Mouse (Mus musculus): ENCODE results near the gene Sorl1. TPM values are rescaled to one million over a fixed set of nuclear protein-coding genes. Genes with fewer than 3 reads are reported as not detected.

Sorl1 gene
- polyA plus RNA-seq, 1 experiment = 58.1 TPM

GRCm38 (mm10) chr9:41968673-41969460, 155.2 kb downstream of the Sorl1 start:
- 91% methylated on average over 15 of the region's 15 CpGs for WGBS
- DNase-seq = no peak
- H3K4me3 ChIP-seq (ENCODE audit: insufficient read depth, low read depth, low read length) = no peak overlapping the region
- peaks cover 2% of the 10 kb centered on the region for H3K36me3 ChIP-seq (ENCODE audit: control insufficient read depth, insufficient read depth, low read length)
- no peaks in the 10 kb centered on the region for H3K27me3 ChIP-seq (replicated peaks; ENCODE audit: control insufficient read depth, insufficient read depth, low read length)
- H3K27ac ChIP-seq (ENCODE audit: insufficient read depth, low read depth, low read length) = no peak overlapping the region
- TF ChIP-seq CTCF (conservative IDR thresholded peaks at IDR 0.05; ENCODE audit: insufficient read depth, insufficient read length, low read depth, low read length) (no peak), POLR2A (IDR thresholded peaks at IDR 0.05; ENCODE audit: low read depth, low read length) (no peak)
- H3K4me1 ChIP-seq (ENCODE audit: control insufficient read depth, insufficient read depth, low read length) = no peaks in the 10 kb centered on the region

GRCm38 (mm10) chr9:41961274-41961673, 162.8 kb downstream of the Sorl1 start:
- no peaks in the 10 kb centered on the region for H3K4me1 ChIP-seq (ENCODE audit: control insufficient read depth, insufficient read depth, low read length)
- WGBS = 69% methylated on average over 10 of the region's 10 CpGs
- DNase-seq = no peak
- H3K27ac ChIP-seq (ENCODE audit: insufficient read depth, low read depth, low read length) = no peak overlapping the region
- no peaks in the 10 kb centered on the region for H3K36me3 ChIP-seq (ENCODE audit: control insufficient read depth, insufficient read depth, low read length)
- no peaks in the 10 kb centered on the region for H3K27me3 ChIP-seq (replicated peaks; ENCODE audit: control insufficient read depth, insufficient read depth, low read length)
- no peak for TF ChIP-seq POLR2A (IDR thresholded peaks at IDR 0.05; ENCODE audit: low read depth, low read length)
- TF ChIP-seq CTCF (conservative IDR thresholded peaks at IDR 0.05; ENCODE audit: insufficient read depth, insufficient read length, low read depth, low read length) = no peak
- H3K4me3 ChIP-seq (ENCODE audit: insufficient read depth, low read depth, low read length) = no peak overlapping the region

DNA sequence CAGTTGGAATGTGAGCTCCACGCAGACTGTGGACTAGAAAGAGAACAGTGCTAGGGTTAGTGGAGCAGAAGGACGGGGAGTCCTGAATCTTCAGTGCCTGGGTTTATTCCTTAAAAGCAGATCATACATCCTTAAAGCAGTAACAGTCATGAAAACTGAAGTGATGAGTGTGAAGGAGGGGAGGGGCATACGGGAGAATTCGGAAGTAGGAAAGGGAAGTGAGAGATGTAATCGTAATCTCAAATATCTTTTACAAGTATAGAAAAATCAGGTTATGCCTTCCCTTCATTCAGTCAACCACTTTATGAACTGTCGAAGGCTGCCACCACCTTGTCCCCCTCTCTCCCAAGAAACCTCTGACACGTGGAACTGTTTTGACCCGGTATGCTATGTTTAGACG, 165.8 kb downstream of the Sorl1 start:
- no peaks in the 10 kb centered on the region for H3K4me1 ChIP-seq (ENCODE audit: control insufficient read depth, insufficient read depth, low read length)
- DNase-seq = no peak
- no peak overlapping the region for H3K4me3 ChIP-seq (ENCODE audit: insufficient read depth, low read depth, low read length)
- H3K27ac ChIP-seq (ENCODE audit: insufficient read depth, low read depth, low read length) = no peak overlapping the region
- 88% methylated on average over 9 of the region's 9 CpGs for WGBS
- H3K36me3 ChIP-seq (ENCODE audit: control insufficient read depth, insufficient read depth, low read length) = no peaks in the 10 kb centered on the region
- no peaks in the 10 kb centered on the region for H3K27me3 ChIP-seq (replicated peaks; ENCODE audit: control insufficient read depth, insufficient read depth, low read length)
- TF ChIP-seq CTCF (conservative IDR thresholded peaks at IDR 0.05; ENCODE audit: insufficient read depth, insufficient read length, low read depth, low read length) = no peak
- no peak for TF ChIP-seq POLR2A (IDR thresholded peaks at IDR 0.05; ENCODE audit: low read depth, low read length)

- no peaks in the 10 kb centered on the region for H3K36me3 ChIP-seq (ENCODE audit: control insufficient read depth, insufficient read depth, low read length)
- no peaks in the 10 kb centered on the region for H3K27me3 ChIP-seq (replicated peaks; ENCODE audit: control insufficient read depth, insufficient read depth, low read length)
- DNase-seq = peak; percentile 64
- TF ChIP-seq POLR2A (IDR thresholded peaks at IDR 0.05; ENCODE audit: low read depth, low read length) = no peak
- peak; percentile 47 for TF ChIP-seq CTCF (conservative IDR thresholded peaks at IDR 0.05; ENCODE audit: insufficient read depth, insufficient read length, low read depth, low read length)
- H3K27ac ChIP-seq (ENCODE audit: insufficient read depth, low read depth, low read length) = no peak overlapping the region
- no peak overlapping the region for H3K4me3 ChIP-seq (ENCODE audit: insufficient read depth, low read depth, low read length)
- H3K4me1 ChIP-seq (ENCODE audit: control insufficient read depth, insufficient read depth, low read length) = no peaks in the 10 kb centered on the region
- 12% methylated on average over 8 of the region's 8 CpGs for WGBS
Observed at GRCm38 (mm10) chr9:41953486-41953885, 170.6 kb downstream of the Sorl1 start.

- DNase-seq = no peak
- no peaks in the 10 kb centered on the region for H3K4me1 ChIP-seq (ENCODE audit: control insufficient read depth, insufficient read depth, low read length)
- no peak overlapping the region for H3K4me3 ChIP-seq (ENCODE audit: insufficient read depth, low read depth, low read length)
- TF ChIP-seq CTCF (conservative IDR thresholded peaks at IDR 0.05; ENCODE audit: insufficient read depth, insufficient read length, low read depth, low read length) (no peak), POLR2A (IDR thresholded peaks at IDR 0.05; ENCODE audit: low read depth, low read length) (no peak)
- WGBS = 67% methylated on average over 7 of the region's 7 CpGs
- no peak overlapping the region for H3K27ac ChIP-seq (ENCODE audit: insufficient read depth, low read depth, low read length)
- H3K27me3 ChIP-seq (replicated peaks; ENCODE audit: control insufficient read depth, insufficient read depth, low read length) = no peaks in the 10 kb centered on the region
- no peaks in the 10 kb centered on the region for H3K36me3 ChIP-seq (ENCODE audit: control insufficient read depth, insufficient read depth, low read length)
Observed at GRCm38 (mm10) chr9:41952650-41953204, 171.4 kb downstream of the Sorl1 start.

- Histone ChIP-seq H3K36me3 (ENCODE audit: control insufficient read depth, insufficient read depth, low read length) (no peaks in the 10 kb centered on the region), H3K27me3 (replicated peaks; ENCODE audit: control insufficient read depth, insufficient read depth, low read length) (no peaks in the 10 kb centered on the region), H3K4me3 (ENCODE audit: insufficient read depth, low read depth, low read length) (peak overlapping the region; percentile 51; the same call in 1 of the 2 replicates), H3K27ac (ENCODE audit: insufficient read depth, low read depth, low read length) (no peak overlapping the region), H3K4me1 (ENCODE audit: control insufficient read depth, insufficient read depth, low read length) (no peaks in the 10 kb centered on the region)
- WGBS = 16% methylated on average over 16 of the region's 16 CpGs
- DNase-seq = no peak
- no peak for TF ChIP-seq POLR2A (IDR thresholded peaks at IDR 0.05; ENCODE audit: low read depth, low read length)
- no peak for TF ChIP-seq CTCF (conservative IDR thresholded peaks at IDR 0.05; ENCODE audit: insufficient read depth, insufficient read length, low read depth, low read length)
Observed at GRCm38 (mm10) chr9:41951472-41952129, 172.5 kb downstream of the Sorl1 start.

- under 1% methylated on average over 21 of the region's 21 CpGs for WGBS
- DNase-seq = peak; percentile 88
- TF ChIP-seq POLR2A (IDR thresholded peaks at IDR 0.05; ENCODE audit: low read depth, low read length) (no peak), CTCF (conservative IDR thresholded peaks at IDR 0.05; ENCODE audit: insufficient read depth, insufficient read length, low read depth, low read length) (peak; percentile 83)
- Histone ChIP-seq H3K4me3 (ENCODE audit: insufficient read depth, low read depth, low read length) (peak overlapping the region; percentile 51), H3K4me1 (ENCODE audit: control insufficient read depth, insufficient read depth, low read length) (no peaks in the 10 kb centered on the region), H3K36me3 (ENCODE audit: control insufficient read depth, insufficient read depth, low read length) (no peaks in the 10 kb centered on the region), H3K27me3 (replicated peaks; ENCODE audit: control insufficient read depth, insufficient read depth, low read length) (no peaks in the 10 kb centered on the region), H3K27ac (ENCODE audit: insufficient read depth, low read depth, low read length) (peak overlapping the region; percentile 83)
Observed at GRCm38 (mm10) chr9:41950991-41951451, 173.1 kb downstream of the Sorl1 start.

All from kidney, adult 2 months (tissue).